Mouse (Mus musculus) hindbrain, embryonic 13.5 days (tissue): Measurements from ENCODE around the gene Mettl7b. TPM values are rescaled to one million over a fixed set of nuclear protein-coding genes. Genes with fewer than 3 reads are reported as not detected.

Experiments used
- ATAC-seq: fragments of 200-750 bp; cut with Nextera tagmentation; 2 replicates; pipeline ENCODE4 v1.8.0; 2017; ENCODE audit warnings: moderate TSS enrichment; ENCODE audit not compliant: low FRiP score
- H3K27ac ChIP-seq: fragments of 300-500 bp; sonication (generic); 2 replicates; pipeline ENCODE4 v1.5.1; 2015; ENCODE audit warnings: inconsistent platforms, mild to moderate bottlenecking, moderate library complexity
- H3K27me3 ChIP-seq: fragments of 300-500 bp; sonication (generic); 2 replicates; pipeline ENCODE4 v1.6.1; 2015; ENCODE audit warnings: mild to moderate bottlenecking, inconsistent platforms
- H3K36me3 ChIP-seq: fragments of 300-500 bp; sonication (generic); 2 replicates; pipeline ENCODE4 v1.6.1; 2015; ENCODE audit warnings: mild to moderate bottlenecking, inconsistent platforms
- H3K4me1 ChIP-seq: fragments of 300-500 bp; sonication (generic); replicated peaks from 2 replicates; pipeline ENCODE4 v1.6.1; 2015; ENCODE audit warnings: inconsistent platforms
- H3K4me2 ChIP-seq: fragments of 300-500 bp; sonication (generic); 2 replicates; pipeline ENCODE4 v1.6.1; 2015; ENCODE audit warnings: inconsistent platforms, mild to moderate bottlenecking, moderate library complexity
- H3K4me3 ChIP-seq: fragments of 300-500 bp; sonication (generic); 2 replicates; pipeline ENCODE4 v1.5.1; 2015; ENCODE audit warnings: mild to moderate bottlenecking, inconsistent platforms
- H3K9ac ChIP-seq: fragments of 300-500 bp; sonication (generic); 2 replicates; pipeline ENCODE4 v1.6.1; 2015; ENCODE audit warnings: mild to moderate bottlenecking, inconsistent platforms
- H3K9me3 ChIP-seq: fragments of 300-500 bp; sonication (generic); 2 replicates; pipeline ENCODE4 v1.6.1; 2016; ENCODE audit warnings: inconsistent platforms
- WGBS: fragments of 180-500 bp; shearing (Covaris S2); methylation state at CpG from one replicate; pipeline ENCODE4 v1.1.7; 2015; 5-methylcytosine and 5-hydroxymethylcytosine counted together
- polyA plus RNA-seq: library from polyadenylated mRNA; unstranded; fragments of >200 nt; fragmentation: Nextera tagmentation; extraction: Ambion mirVana; gene quantifications from 2 replicates; pipeline ENCODE4 v1.2.1, GENCODE M21; 2015

The Mettl7b gene
- polyA plus RNA-seq, 1 experiment from 2014 or later: not detected

DNA sequence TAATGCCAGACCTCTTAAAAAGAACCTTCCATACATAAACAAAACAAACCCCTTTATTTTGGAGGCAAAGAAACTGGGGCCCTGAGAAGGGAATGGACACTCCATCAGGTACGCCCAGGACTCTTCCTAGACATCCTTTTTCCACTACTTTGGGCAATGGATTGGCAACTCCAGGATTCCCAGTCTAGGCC is 38.1 kb downstream of the Mettl7b start, which contains the start of gene Rdh5:
Gene Rdh5, minus strand, starts transcription at position 67 of the 191 bp plus-strand sequence.
- no peak for ATAC-seq
- Histone ChIP-seq H3K9ac (peak within 1 kb of the TSS; percentile 91), H3K4me1 (peaks cover 61% of the 10 kb centered on the region), H3K27ac (peak within 1 kb of the TSS; percentile 95), H3K36me3 (peaks cover 16% of the 10 kb centered on the region), H3K4me3 (peak within 1 kb of the TSS; percentile 84), H3K27me3 (peaks cover 11% of the 10 kb centered on the region; the same call in 1 of the 2 replicates), H3K9me3 (no peaks in the 10 kb centered on the region), H3K4me2 (peak within 1 kb of the TSS; percentile 71)
- 13% methylated on average over 1 of the region's 1 CpGs for WGBS

DNA sequence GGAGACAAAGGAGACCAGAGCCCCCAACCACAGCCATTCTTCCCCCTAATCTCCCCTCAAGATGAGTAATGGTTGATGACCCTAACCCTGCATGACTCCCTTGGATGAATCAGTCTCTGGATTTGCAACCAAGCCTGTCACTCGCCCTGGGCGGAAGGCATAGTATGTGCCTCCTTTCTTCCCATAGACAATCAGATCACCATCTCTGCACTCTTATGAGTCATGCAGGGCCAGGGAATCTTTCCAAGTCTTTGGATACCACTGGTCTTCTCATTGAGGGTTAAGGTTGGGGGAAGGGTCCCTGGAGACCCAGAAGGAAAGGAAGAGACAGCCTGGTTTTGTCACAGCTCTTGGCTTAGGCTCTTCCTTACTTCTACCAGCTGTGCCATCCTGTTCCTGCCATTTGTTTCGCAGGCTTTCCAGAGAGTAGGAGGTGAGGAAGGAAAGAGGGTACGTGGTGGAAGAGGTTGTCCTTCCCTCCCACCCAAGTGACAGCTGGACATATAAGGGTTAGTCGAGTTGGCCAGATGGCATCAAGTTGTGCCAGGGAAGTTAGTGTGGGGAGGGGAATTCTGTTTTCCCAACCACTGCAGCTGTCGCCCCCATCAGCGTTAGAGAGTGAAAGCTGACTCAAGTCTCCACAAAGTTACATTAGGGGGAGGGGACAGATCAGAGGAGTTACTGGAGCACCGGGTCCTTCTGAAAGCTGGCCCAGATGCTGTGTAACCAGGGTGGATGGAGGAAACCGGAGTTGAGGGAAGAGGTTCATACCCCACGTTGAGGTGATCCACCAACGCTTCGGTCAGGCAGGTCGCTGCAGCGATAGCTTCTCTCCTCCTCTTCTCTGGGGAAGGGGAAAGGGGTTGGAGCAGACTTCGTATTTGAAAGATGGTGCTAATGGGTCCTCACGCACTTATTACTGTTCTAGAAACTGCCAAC is 38.6 kb downstream of the Mettl7b start:
- H3K27ac ChIP-seq: no peak overlapping the region; the same call in none of the 2 replicates
- peaks cover 22% of the 10 kb centered on the region for H3K36me3 ChIP-seq
- 0 out of 2 replicates have a peak, but pooled peaks cover 6% of the 10 kb centered on the region for H3K27me3 ChIP-seq
- ATAC-seq: peak; percentile 3; the same call in 1 of the 2 replicates
- H3K9ac ChIP-seq: peak overlapping the region; percentile 91
- peak overlapping the region; percentile 84 for H3K4me3 ChIP-seq
- H3K9me3 ChIP-seq: no peaks in the 10 kb centered on the region
- 70% methylated on average over 16 of the region's 16 CpGs for WGBS
- peaks cover 61% of the 10 kb centered on the region for H3K4me1 ChIP-seq
- peak overlapping the region; percentile 71 for H3K4me2 ChIP-seq

DNA sequence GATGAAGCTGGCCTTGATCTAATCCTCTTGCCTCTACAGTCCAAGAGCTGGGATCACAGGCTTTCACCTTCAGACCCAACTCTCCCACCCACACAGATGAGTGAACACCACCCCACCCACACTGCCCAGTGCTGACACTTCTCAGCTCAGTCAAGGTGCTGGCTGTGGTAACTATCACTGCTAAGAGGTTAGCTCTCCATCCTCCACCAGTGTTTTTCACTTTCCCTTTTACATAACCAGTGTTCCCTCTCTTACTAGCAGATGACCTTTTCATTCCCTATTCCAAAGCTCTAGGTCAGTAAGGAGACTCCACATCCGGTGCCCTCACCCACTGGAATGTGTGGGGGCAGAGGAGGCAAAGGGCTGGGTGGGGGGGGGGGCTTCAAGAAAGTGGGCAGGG is 39.5 kb downstream of the Mettl7b start:
- H3K4me1 ChIP-seq: peaks cover 61% of the 10 kb centered on the region
- WGBS: 67% methylated on average over 1 of the region's 1 CpGs
- peaks cover 27% of the 10 kb centered on the region for H3K36me3 ChIP-seq
- no peaks in the 10 kb centered on the region for H3K9me3 ChIP-seq
- no peak overlapping the region for H3K4me3 ChIP-seq
- H3K27ac ChIP-seq: no peak overlapping the region
- ATAC-seq: no peak
- 0 out of 2 replicates have a peak overlapping the region, but pooled peaks have one; percentile 71 for H3K4me2 ChIP-seq
- 0 out of 2 replicates have a peak overlapping the region, but pooled peaks have one; percentile 91 for H3K9ac ChIP-seq
- no peaks in the 10 kb centered on the region for H3K27me3 ChIP-seq

DNA sequence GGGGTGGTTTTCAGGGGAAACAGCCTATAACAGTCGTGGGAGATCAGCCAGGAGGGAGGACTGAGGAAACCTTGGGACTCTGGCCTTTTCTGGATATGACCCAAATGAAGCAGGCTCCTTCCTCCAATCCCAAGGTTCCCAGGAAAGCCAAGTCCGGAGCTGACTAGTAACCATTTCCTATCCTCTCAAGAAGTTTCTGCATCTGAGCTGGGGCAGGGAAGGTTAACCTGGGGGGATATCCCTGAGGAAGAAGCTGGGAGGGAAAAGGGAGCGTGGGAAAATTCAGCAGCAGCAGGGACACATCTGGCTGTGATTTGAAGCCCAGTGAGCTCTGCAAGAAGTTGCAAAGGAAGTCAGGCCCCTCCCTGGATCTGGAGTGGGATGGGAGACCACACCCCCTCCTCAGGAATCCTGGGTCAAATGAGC is 40.0 kb downstream of the Mettl7b start:
- no peak for ATAC-seq
- 0 out of 2 replicates have a peak overlapping the region, but pooled peaks have one; percentile 91 for H3K9ac ChIP-seq
- H3K4me3 ChIP-seq: no peak overlapping the region
- peaks cover 27% of the 10 kb centered on the region for H3K36me3 ChIP-seq
- peak overlapping the region; percentile 74; the same call in 1 of the 2 replicates for H3K27ac ChIP-seq
- H3K4me2 ChIP-seq: no peak overlapping the region
- WGBS: 74% methylated on average over 3 of the region's 3 CpGs
- H3K27me3 ChIP-seq: no peaks in the 10 kb centered on the region
- no peaks in the 10 kb centered on the region for H3K9me3 ChIP-seq
- H3K4me1 ChIP-seq: peaks cover 61% of the 10 kb centered on the region

DNA sequence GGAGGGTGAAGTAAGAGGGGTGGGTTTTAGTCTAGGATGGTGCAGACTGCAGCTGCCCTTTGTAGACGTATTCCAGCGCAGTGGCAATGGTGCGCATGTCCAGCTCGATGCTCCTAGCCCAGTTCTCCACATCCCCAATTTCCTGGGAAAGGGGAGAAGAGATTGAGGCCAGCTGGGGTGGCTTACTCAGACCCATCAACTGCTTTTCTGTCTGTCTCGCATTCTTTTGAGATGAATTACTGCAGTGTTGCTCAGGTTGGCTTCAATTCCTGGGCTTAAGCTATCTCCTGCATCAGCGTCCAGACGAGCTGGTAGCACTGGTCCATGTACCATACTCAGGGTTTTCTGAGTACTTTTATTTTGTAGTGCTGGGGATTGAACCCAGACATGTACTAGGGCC is 40.8 kb downstream of the Mettl7b start:
- Histone ChIP-seq H3K27me3 (no peaks in the 10 kb centered on the region), H3K9ac (peak overlapping the region; percentile 35)

DNA sequence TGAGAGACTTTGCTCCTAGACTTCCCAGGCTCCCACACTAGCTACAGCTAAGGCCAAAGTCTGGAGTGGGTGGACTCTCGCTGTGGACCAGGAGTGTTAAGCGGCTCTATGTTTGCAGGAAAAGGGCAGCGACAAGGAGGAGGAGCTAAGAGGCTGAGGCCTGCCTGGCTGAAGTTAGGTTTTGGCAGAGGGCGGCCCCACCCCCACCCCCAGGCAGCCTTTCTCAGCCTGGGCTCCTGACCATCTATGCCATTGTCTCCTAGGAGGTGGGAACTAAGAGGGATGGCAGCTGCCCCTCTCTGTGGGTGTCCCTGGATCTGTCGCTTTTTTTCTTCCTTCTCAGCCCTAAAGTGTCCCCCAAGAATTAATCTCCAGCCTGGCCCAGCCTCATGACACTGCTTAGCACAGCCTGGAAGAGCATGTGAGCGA is 41.6 kb downstream of the Mettl7b start:
- Histone ChIP-seq H3K27ac (peak overlapping the region; percentile 74), H3K9me3 (no peaks in the 10 kb centered on the region), H3K4me2 (no peak overlapping the region; the same call in 1 of the 2 replicates), H3K27me3 (no peaks in the 10 kb centered on the region), H3K4me1 (peaks cover 59% of the 10 kb centered on the region), H3K9ac (peak overlapping the region; percentile 35; the same call in 1 of the 2 replicates), H3K36me3 (peaks cover 30% of the 10 kb centered on the region), H3K4me3 (no peak overlapping the region)
- peak; percentile 2; the same call in 1 of the 2 replicates for ATAC-seq
- 15% methylated on average over 6 of the region's 6 CpGs for WGBS

More for the DNA sequence above, 40.8 kb downstream of the Mettl7b start:
- Histone ChIP-seq H3K36me3 (peaks cover 30% of the 10 kb centered on the region), H3K4me3 (no peak overlapping the region), H3K4me1 (peaks cover 61% of the 10 kb centered on the region), H3K4me2 (no peak overlapping the region), H3K9me3 (no peaks in the 10 kb centered on the region), H3K27ac (peak overlapping the region; percentile 74)
- 88% methylated on average over 7 of the region's 7 CpGs for WGBS
- no peak for ATAC-seq

DNA sequence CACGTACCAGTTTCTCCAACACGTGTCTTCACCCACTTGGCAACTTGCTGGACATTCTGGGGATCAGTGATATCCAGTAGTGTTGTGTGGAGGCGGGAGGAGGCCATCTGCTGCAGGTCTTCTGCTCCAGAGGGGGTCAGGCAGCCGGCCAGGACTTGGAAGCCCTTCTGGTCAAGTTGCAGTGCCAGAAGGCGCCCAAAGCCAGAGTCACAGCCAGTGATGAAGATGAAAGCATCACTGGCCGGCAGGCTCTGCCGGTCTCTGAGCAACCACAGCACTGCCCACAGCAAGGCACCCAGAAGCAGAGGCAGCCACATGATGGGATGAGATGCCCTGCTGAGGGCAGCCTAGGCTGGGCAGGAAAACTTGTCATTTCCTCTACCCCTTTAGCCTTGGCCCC is 42.5 kb downstream of the Mettl7b start:
- Histone ChIP-seq H3K4me3 (no peak overlapping the region), H3K9me3 (no peaks in the 10 kb centered on the region), H3K9ac (peak overlapping the region; percentile 24), H3K27ac (peak overlapping the region; percentile 74), H3K4me2 (no peak overlapping the region), H3K27me3 (no peaks in the 10 kb centered on the region), H3K4me1 (peaks cover 58% of the 10 kb centered on the region), H3K36me3 (peaks cover 30% of the 10 kb centered on the region)
- WGBS: 74% methylated on average over 7 of the region's 7 CpGs
- no peak for ATAC-seq

DNA sequence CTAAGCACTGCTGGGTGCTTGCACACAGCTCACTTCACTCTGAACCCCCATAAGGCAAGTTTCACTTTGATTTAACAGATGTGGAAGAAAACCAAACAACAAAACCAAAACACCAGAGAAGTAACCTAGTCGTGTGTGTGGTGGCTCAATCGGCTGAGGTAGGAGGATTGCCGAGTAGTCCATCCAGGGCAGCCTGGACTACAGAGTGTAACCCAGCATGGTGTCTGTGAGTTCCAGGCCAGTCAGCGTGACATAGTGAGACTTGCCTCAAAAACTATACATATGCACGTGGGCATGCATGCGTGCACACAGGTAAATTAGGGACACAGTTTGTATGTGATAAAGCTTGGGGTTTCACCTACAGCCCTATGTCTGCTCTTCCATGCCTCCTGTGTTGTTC is 43.4 kb downstream of the Mettl7b start:
- WGBS: 94% methylated on average over 6 of the region's 6 CpGs
- no peak overlapping the region for H3K27ac ChIP-seq
- no peaks in the 10 kb centered on the region for H3K9me3 ChIP-seq
- no peak overlapping the region for H3K9ac ChIP-seq
- H3K4me1 ChIP-seq: peaks cover 53% of the 10 kb centered on the region
- no peak overlapping the region for H3K4me2 ChIP-seq
- H3K36me3 ChIP-seq: peaks cover 30% of the 10 kb centered on the region
- H3K4me3 ChIP-seq: no peak overlapping the region
- no peak for ATAC-seq
- H3K27me3 ChIP-seq: no peaks in the 10 kb centered on the region

DNA sequence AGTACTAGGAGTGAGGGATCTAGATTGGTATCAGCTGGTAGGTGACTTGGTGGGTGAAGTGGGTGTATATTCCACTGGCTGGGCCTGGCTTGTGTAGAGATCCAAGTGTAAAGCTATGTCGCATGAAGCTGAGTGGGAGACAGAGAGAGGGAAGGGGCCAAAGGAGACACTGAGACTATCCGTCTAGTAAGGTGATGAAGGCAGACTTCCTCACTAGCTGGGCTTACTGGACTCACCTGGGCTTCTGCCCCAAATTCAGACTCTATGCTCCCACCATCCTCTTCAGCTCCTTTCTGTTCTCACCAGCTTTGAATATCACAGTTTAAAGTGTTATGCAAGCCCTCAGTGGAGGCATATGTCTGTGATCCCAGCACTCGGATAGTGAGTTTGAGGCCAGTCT is 44.1 kb downstream of the Mettl7b start:
- H3K4me1 ChIP-seq: peaks cover 46% of the 10 kb centered on the region
- H3K4me3 ChIP-seq: no peak overlapping the region
- no peak overlapping the region for H3K4me2 ChIP-seq
- peaks cover 30% of the 10 kb centered on the region for H3K36me3 ChIP-seq
- no peak for ATAC-seq
- H3K9ac ChIP-seq: no peak overlapping the region
- no peaks in the 10 kb centered on the region for H3K27me3 ChIP-seq
- no peak overlapping the region for H3K27ac ChIP-seq
- H3K9me3 ChIP-seq: no peaks in the 10 kb centered on the region
- 94% methylated on average over 3 of the region's 3 CpGs for WGBS

DNA sequence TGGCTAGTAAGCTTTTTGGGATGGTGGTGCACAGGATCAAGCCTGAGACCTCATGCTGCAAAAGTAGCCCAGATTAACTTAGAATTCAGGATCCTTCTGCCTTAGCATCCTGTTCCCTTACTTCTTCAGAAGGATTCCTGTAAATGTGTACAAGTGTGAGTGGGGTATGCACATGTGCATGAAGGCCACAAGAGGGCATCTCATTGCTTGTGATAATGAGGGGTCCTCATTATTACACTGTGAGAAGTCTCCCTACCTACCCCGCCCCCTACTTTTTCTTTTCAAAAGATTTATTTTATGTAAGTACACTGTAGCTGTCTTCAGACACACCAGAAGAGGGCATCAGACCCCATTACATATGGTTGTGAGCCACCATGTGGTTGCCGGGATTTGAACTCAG is 45.2 kb downstream of the Mettl7b start:
- Histone ChIP-seq H3K9me3 (no peaks in the 10 kb centered on the region), H3K27me3 (0 out of 2 replicates have a peak, but pooled peaks cover 4% of the 10 kb centered on the region), H3K36me3 (peaks cover 30% of the 10 kb centered on the region), H3K4me3 (no peak overlapping the region), H3K9ac (no peak overlapping the region), H3K4me2 (no peak overlapping the region), H3K4me1 (peaks cover 42% of the 10 kb centered on the region), H3K27ac (no peak overlapping the region)
- no peak for ATAC-seq
- WGBS: 85% methylated on average over 2 of the region's 2 CpGs

DNA sequence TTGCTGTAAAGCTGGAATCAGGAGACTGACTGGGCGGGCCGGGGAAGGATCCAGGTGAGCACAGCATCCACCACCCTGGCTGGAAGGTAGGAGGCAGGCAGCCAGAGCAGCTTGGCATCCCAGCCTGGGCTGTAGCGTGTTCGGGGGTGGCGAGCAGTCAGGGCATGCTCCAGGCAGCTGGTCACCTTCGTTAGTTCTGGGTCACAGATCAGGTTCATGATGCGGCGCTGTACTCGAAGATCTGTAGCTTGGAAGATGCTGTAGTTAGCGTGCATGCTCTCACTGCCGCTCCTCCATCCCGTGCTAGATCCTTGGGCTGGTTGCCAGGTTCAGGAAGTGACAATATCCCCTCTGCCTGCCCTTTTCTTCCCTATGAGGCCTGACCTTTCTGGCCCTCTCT is 47.1 kb downstream of the Mettl7b start:
- ATAC-seq: no peak; the same call in 1 of the 2 replicates
- no peaks in the 10 kb centered on the region for H3K9me3 ChIP-seq
- 68% methylated on average over 12 of the region's 12 CpGs for WGBS
- no peak overlapping the region for H3K4me2 ChIP-seq
- H3K27me3 ChIP-seq: 0 out of 2 replicates have a peak, but pooled peaks cover 7% of the 10 kb centered on the region
- peaks cover 23% of the 10 kb centered on the region for H3K36me3 ChIP-seq
- no peak overlapping the region for H3K4me3 ChIP-seq
- H3K4me1 ChIP-seq: peaks cover 41% of the 10 kb centered on the region
- H3K27ac ChIP-seq: no peak overlapping the region
- H3K9ac ChIP-seq: no peak overlapping the region

DNA sequence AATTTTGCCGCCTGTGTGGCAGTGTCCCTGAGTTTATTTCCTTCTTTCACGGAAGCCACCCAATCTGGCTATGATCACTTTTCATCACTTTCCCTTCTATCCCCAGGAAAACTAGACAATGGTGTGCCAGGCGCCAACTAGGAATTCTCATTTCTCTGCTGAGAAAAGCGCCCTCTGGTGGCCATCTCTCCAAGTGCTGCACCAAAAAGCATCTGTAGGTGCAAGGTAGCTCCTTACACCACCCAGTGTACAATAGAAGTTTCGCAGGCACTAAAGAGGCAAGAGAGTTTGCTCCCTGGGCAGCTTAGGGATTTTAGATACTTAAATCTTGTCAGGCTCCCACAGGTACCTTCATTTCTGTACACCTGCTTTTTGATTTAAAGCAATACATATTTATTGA is 47.6 kb downstream of the Mettl7b start:
- H3K4me3 ChIP-seq: no peak overlapping the region
- H3K27ac ChIP-seq: no peak overlapping the region
- H3K9me3 ChIP-seq: no peaks in the 10 kb centered on the region
- peaks cover 37% of the 10 kb centered on the region for H3K4me1 ChIP-seq
- no peak overlapping the region for H3K9ac ChIP-seq
- ATAC-seq: peak; percentile 8; the same call in 1 of the 2 replicates
- H3K36me3 ChIP-seq: peaks cover 19% of the 10 kb centered on the region
- H3K4me2 ChIP-seq: no peak overlapping the region
- peaks cover 11% of the 10 kb centered on the region; the same call in 1 of the 2 replicates for H3K27me3 ChIP-seq
- WGBS: 13% methylated on average over 5 of the region's 5 CpGs
